Mouse (Mus musculus) erythroblast, embryonic 14.5 days (primary cell): ENCODE measurements around the gene Suz12.

Experiments
- GATA1 ChIP-seq: IDR thresholded peaks from 2 replicates; pipeline ENCODE4 v1.6.1; 2012; ENCODE audit warnings: low read length, inconsistent platforms, mixed read lengths
- TAL1 ChIP-seq: IDR thresholded peaks from 3 replicates; pipeline ENCODE4 v1.6.1; 2012; ENCODE audit warnings: low read length, inconsistent platforms, mixed read lengths

DNA sequence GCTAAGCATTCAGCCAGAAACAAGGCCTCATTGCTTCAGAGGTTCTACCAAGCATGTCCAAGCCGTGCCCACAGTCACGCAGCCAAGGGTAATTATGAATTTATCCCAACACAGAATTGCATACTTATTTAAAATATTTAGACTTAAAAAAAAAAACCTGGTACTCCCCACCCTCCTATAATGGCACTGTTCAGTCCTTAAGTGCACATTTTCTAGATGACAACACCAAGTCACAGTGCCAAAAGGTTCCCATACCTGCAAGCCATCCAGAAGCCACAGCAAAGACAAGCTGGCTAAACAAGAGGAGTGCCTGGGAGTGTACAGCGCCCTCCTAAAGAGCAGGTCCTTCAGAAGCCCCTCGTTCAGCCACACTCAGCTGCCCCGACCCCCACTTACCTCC, 60.3 kb downstream of the Suz12 start:
- no peak for TF ChIP-seq TAL1
- TF ChIP-seq GATA1 = no peak
